Mouse (Mus musculus): ENCODE data around the gene St3gal3. TPM values are rescaled to one million over a fixed set of nuclear protein-coding genes. Genes with fewer than 3 reads are reported as not detected.

The St3gal3 gene
- polyA plus RNA-seq (2015; fragmentation: Nextera tagmentation; extraction: Ambion mirVana), result 13.1 and 13.6 TPM in 2 replicates

- Histone ChIP-seq H3K9me3 (ENCODE audit: control insufficient read depth, low read length) (no peaks in the 10 kb centered on the region), H3K27me3 (replicated peaks; ENCODE audit: control insufficient read depth, insufficient read depth, low read length) (no peaks in the 10 kb centered on the region), H3K36me3 (ENCODE audit: control insufficient read depth, insufficient read depth, low read length) (peaks cover 13% of the 10 kb centered on the region), H3K4me3 (ENCODE audit: low read length) (peak within 1 kb of the TSS; percentile 85), H3K27ac (ENCODE audit: low read depth, low read length) (peak within 1 kb of the TSS; percentile 83), H3K4me2 (ENCODE audit: low read length) (peak within 1 kb of the TSS; percentile 79), H3K4me1 (ENCODE audit: control insufficient read depth, insufficient read depth, low read depth, low read length) (peaks cover 15% of the 10 kb centered on the region), H3K9ac (ENCODE audit: low read depth, low read length) (peak within 1 kb of the TSS; percentile 79)
- WGBS, result 0% methylated on average over 43 of the region's 84 CpGs
- ATAC-seq, result peak; percentile 98
These were observed at the start of gene St3gal3 for GRCm38 (mm10) chr4:118134485-118135365. St3gal3 (minus strand) TSS chr4:118134914.

DNA sequence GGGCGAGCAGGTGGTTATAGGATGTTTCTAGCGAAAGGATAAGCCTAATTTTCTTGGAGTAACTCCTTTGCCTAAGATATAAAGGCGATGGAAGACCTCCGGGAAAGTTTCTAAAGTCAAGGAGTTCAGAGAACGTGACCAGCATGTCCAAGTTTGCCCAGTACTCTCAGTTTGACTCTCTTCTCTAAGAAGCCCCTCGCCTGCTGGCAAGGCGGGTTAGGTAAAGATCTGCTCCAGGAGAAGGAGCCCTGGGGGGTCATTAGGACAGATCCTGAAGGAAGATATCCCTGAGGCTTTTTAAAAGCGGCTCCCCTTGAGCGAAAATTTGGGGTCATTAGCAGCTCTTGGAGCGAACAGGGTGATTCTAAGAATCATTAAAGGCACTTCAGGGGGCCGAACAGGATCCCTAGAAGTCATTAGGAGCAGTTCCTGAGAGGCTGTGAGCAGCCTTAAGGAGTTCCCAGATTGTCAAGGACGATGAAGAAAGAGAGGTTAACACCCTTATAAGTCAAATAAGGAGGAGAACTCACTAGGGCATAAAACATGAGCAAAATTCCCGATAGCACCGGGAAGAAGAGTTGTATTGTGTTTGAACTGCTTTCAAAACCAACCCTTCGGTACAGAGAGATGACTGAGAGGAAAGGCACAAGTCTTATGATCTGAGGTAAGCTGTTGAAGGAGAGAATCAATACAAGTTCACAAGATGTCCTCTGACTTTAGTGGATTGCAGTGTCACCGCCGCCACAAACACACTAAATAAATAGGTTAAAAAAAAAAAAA lies 45.8 kb upstream of the St3gal3 start:
- 13% methylated on average over 17 of the region's 17 CpGs for WGBS
- peak; percentile 4 for ATAC-seq
- H3K27me3 ChIP-seq (replicated peaks; ENCODE audit: control insufficient read depth, insufficient read depth, low read length), result no peaks in the 10 kb centered on the region

GRCm38 (mm10) chr4:118179467-118180300 lies 45.0 kb upstream of the St3gal3 start, which contains the start of gene Kdm4a:
Kdm4a (minus strand) TSS chr4:118180043.
- H3K27ac ChIP-seq (ENCODE audit: low read depth, low read length), result peak within 1 kb of the TSS; percentile 99
- H3K36me3 ChIP-seq (ENCODE audit: control insufficient read depth, insufficient read depth, low read length), result peaks cover 20% of the 10 kb centered on the region
- under 1% methylated on average over 38 of the region's 38 CpGs for WGBS
- no peaks in the 10 kb centered on the region for H3K27me3 ChIP-seq (replicated peaks; ENCODE audit: control insufficient read depth, insufficient read depth, low read length)
- peak within 1 kb of the TSS; percentile 83 for H3K4me3 ChIP-seq (ENCODE audit: low read length)
- peak within 1 kb of the TSS; percentile 82 for H3K9ac ChIP-seq (ENCODE audit: low read depth, low read length)
- peak; percentile 100 for ATAC-seq
- peak within 1 kb of the TSS; percentile 85 for H3K4me2 ChIP-seq (ENCODE audit: low read length)
- no peaks in the 10 kb centered on the region for H3K9me3 ChIP-seq (ENCODE audit: control insufficient read depth, low read length)
- peaks cover 13% of the 10 kb centered on the region for H3K4me1 ChIP-seq (ENCODE audit: control insufficient read depth, insufficient read depth, low read depth, low read length)

More for the DNA sequence above, 45.8 kb upstream of the St3gal3 start:
- H3K4me1 ChIP-seq (ENCODE audit: control insufficient read depth, insufficient read depth, low read depth, low read length), result peaks cover 13% of the 10 kb centered on the region
- peak overlapping the region; percentile 83 for H3K27ac ChIP-seq (ENCODE audit: low read depth, low read length)
- peak overlapping the region; percentile 85 for H3K4me2 ChIP-seq (ENCODE audit: low read length)
- H3K9me3 ChIP-seq (ENCODE audit: control insufficient read depth, low read length), result no peaks in the 10 kb centered on the region
- H3K9ac ChIP-seq (ENCODE audit: low read depth, low read length), result peak overlapping the region; percentile 61
- peaks cover 12% of the 10 kb centered on the region for H3K36me3 ChIP-seq (ENCODE audit: control insufficient read depth, insufficient read depth, low read length)
- peak overlapping the region; percentile 83 for H3K4me3 ChIP-seq (ENCODE audit: low read length)

- Histone ChIP-seq H3K4me1 (ENCODE audit: control insufficient read depth, insufficient read depth, low read depth, low read length) (peaks cover 13% of the 10 kb centered on the region), H3K36me3 (ENCODE audit: control insufficient read depth, insufficient read depth, low read length) (peaks cover 24% of the 10 kb centered on the region), H3K4me2 (ENCODE audit: low read length) (peak overlapping the region; percentile 82), H3K27ac (ENCODE audit: low read depth, low read length) (peak overlapping the region; percentile 99), H3K9me3 (ENCODE audit: control insufficient read depth, low read length) (no peaks in the 10 kb centered on the region), H3K4me3 (ENCODE audit: low read length) (peak overlapping the region; percentile 83), H3K9ac (ENCODE audit: low read depth, low read length) (peak overlapping the region; percentile 82), H3K27me3 (replicated peaks; ENCODE audit: control insufficient read depth, insufficient read depth, low read length) (no peaks in the 10 kb centered on the region)
- no peak for ATAC-seq
- WGBS, result under 1% methylated on average over 12 of the region's 12 CpGs
These were observed 44.3 kb upstream of the St3gal3 start for GRCm38 (mm10) chr4:118178952-118179466.

- ATAC-seq, result no peak
- H3K36me3 ChIP-seq (ENCODE audit: control insufficient read depth, insufficient read depth, low read length), result peaks cover 79% of the 10 kb centered on the region
- no peaks in the 10 kb centered on the region for H3K9me3 ChIP-seq (ENCODE audit: control insufficient read depth, low read length)
- H3K9ac ChIP-seq (ENCODE audit: low read depth, low read length), result no peak overlapping the region
- no peak overlapping the region for H3K27ac ChIP-seq (ENCODE audit: low read depth, low read length)
- no peaks in the 10 kb centered on the region for H3K4me1 ChIP-seq (ENCODE audit: control insufficient read depth, insufficient read depth, low read depth, low read length)
- no peaks in the 10 kb centered on the region for H3K27me3 ChIP-seq (replicated peaks; ENCODE audit: control insufficient read depth, insufficient read depth, low read length)
- no peak overlapping the region for H3K4me3 ChIP-seq (ENCODE audit: low read length)
- H3K4me2 ChIP-seq (ENCODE audit: low read length), result no peak overlapping the region
- 92% methylated on average over 12 of the region's 12 CpGs for WGBS
These were observed 37.7 kb upstream of the St3gal3 start for GRCm38 (mm10) chr4:118172461-118172860.

GRCm38 (mm10) chr4:118171006-118171405 lies 36.3 kb upstream of the St3gal3 start:
- H3K4me2 ChIP-seq (ENCODE audit: low read length), result no peak overlapping the region
- H3K36me3 ChIP-seq (ENCODE audit: control insufficient read depth, insufficient read depth, low read length), result peaks cover 84% of the 10 kb centered on the region
- H3K4me3 ChIP-seq (ENCODE audit: low read length), result no peak overlapping the region
- no peaks in the 10 kb centered on the region for H3K4me1 ChIP-seq (ENCODE audit: control insufficient read depth, insufficient read depth, low read depth, low read length)
- no peaks in the 10 kb centered on the region for H3K27me3 ChIP-seq (replicated peaks; ENCODE audit: control insufficient read depth, insufficient read depth, low read length)
- 89% methylated on average over 9 of the region's 9 CpGs for WGBS
- H3K9ac ChIP-seq (ENCODE audit: low read depth, low read length), result no peak overlapping the region
- H3K27ac ChIP-seq (ENCODE audit: low read depth, low read length), result no peak overlapping the region
- ATAC-seq, result no peak
- H3K9me3 ChIP-seq (ENCODE audit: control insufficient read depth, low read length), result no peaks in the 10 kb centered on the region

DNA sequence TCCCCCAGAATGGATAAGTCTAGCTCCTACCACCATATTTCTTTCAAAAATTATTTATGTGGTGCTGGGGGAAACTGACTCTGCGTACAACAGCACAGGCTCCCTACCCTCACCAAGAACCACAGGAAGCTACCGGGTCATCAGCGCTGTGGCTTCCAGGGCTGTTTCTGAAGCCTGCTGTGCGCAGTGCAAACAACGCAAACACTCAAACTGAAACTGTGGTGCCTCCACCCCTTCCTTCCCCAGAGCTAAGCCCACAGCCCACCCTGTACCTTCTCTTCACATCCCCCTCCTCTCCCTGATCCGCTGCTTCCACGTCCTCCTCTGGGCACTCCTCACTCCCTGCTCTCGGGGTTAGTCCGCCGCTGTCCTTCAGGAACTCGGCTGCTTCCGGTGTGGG lies 27.4 kb upstream of the St3gal3 start:
- Histone ChIP-seq H3K27ac (ENCODE audit: low read depth, low read length) (no peak overlapping the region), H3K4me3 (ENCODE audit: low read length) (no peak overlapping the region), H3K4me1 (ENCODE audit: control insufficient read depth, insufficient read depth, low read depth, low read length) (no peaks in the 10 kb centered on the region), H3K36me3 (ENCODE audit: control insufficient read depth, insufficient read depth, low read length) (peaks cover 71% of the 10 kb centered on the region), H3K9ac (ENCODE audit: low read depth, low read length) (no peak overlapping the region), H3K4me2 (ENCODE audit: low read length) (no peak overlapping the region), H3K27me3 (replicated peaks; ENCODE audit: control insufficient read depth, insufficient read depth, low read length) (no peaks in the 10 kb centered on the region), H3K9me3 (ENCODE audit: control insufficient read depth, low read length) (no peaks in the 10 kb centered on the region)
- 93% methylated on average over 12 of the region's 12 CpGs for WGBS
- ATAC-seq, result no peak

DNA sequence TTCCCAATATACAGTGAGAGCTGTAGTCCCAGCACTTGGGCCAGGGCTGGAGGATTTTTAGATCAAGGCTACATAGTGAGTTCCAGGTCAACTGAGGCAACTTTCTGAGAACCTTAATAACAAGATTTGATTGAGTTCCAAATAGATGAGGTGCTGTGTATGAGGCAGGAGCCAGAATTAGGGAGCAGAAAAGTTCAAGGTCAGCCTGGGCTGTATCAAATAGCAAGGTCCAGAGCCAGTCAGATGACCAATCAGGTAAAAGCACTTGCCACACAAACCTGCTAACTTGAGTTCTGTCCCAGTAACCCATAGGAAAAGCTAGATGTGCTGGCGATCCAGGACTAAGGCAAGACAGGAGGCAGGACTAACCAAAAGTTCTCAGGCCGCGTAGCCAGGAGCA lies 23.0 kb upstream of the St3gal3 start:
- WGBS, result 96% methylated on average over 3 of the region's 3 CpGs

More for the DNA sequence above, 23.0 kb upstream of the St3gal3 start:
- H3K4me3 ChIP-seq (ENCODE audit: low read length), result no peak overlapping the region
- H3K9ac ChIP-seq (ENCODE audit: low read depth, low read length), result no peak overlapping the region
- H3K9me3 ChIP-seq (ENCODE audit: control insufficient read depth, low read length), result no peaks in the 10 kb centered on the region
- H3K4me2 ChIP-seq (ENCODE audit: low read length), result no peak overlapping the region
- H3K36me3 ChIP-seq (ENCODE audit: control insufficient read depth, insufficient read depth, low read length), result peaks cover 53% of the 10 kb centered on the region
- no peak for ATAC-seq
- H3K27me3 ChIP-seq (replicated peaks; ENCODE audit: control insufficient read depth, insufficient read depth, low read length), result no peaks in the 10 kb centered on the region
- H3K4me1 ChIP-seq (ENCODE audit: control insufficient read depth, insufficient read depth, low read depth, low read length), result no peaks in the 10 kb centered on the region
- H3K27ac ChIP-seq (ENCODE audit: low read depth, low read length), result no peak overlapping the region

Measured in hindbrain, embryonic 16.5 days (tissue).